Mouse (Mus musculus) adrenal gland, adult 8-10 months (tissue): Measurements from ENCODE around the gene BC004004. TPM values are rescaled to one million over a fixed set of nuclear protein-coding genes. Genes with fewer than 3 reads are reported as not detected.
"Not testable (repeated sequence)": the region's sequence is repeated elsewhere in the genome, so short reads cannot be mapped to it uniquely, and the experiment has no call there.

Source experiments
- DNase-seq: peaks from one replicate; pipeline ENCODE4 v3.0.0; 2022
- total RNA-seq, 4 experiments: library from RNA; stranded (reverse); gene quantifications; 2 replicates each; pipeline ENCODE4 v1.2.4; 2022

The BC004004 gene
- total RNA-seq, 4 experiments from 2014 or later = 96.9 to 138 (median 122) TPM

DNA sequence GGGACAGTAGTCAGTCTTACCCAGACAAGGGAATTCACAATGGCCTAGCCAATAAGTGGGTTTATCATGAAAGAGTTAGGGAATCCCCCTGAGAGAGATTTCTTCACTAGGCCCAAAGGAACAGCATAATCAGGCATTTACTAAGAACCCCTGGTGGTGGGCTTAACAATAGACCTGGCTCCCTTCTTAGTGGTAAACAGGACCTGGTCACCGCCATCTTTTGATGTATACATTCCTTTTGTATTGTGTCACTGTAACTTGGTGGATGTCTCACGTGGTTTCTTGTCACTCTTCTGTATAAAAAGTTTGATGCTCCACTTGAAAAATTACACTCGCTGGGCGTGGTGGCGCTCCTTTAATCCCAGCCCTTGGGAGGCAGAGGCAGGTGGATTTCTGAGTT is 82.5 kb downstream of the BC004004 start:
- DNase-seq = not testable (repeated sequence)

DNA sequence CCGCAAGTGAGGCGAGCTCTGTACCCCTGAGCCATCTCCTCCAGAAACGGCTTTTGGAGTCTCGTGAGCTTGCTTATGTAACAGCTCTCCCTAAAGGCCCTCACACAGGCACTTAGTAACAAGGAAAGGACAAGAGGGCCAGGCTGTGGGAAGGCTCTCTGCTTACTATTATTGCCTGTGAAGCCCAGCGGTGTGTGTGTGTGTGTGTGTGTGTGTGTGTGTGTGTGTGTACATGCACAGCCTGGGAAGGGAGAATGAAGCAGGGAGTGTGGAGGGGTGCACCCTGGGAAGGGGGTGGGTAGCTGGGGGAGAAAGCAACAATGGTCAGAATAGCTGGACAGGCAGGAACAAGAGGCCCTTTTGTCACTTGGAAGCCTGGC is 86.9 kb downstream of the BC004004 start:
- DNase-seq = no peak

DNA sequence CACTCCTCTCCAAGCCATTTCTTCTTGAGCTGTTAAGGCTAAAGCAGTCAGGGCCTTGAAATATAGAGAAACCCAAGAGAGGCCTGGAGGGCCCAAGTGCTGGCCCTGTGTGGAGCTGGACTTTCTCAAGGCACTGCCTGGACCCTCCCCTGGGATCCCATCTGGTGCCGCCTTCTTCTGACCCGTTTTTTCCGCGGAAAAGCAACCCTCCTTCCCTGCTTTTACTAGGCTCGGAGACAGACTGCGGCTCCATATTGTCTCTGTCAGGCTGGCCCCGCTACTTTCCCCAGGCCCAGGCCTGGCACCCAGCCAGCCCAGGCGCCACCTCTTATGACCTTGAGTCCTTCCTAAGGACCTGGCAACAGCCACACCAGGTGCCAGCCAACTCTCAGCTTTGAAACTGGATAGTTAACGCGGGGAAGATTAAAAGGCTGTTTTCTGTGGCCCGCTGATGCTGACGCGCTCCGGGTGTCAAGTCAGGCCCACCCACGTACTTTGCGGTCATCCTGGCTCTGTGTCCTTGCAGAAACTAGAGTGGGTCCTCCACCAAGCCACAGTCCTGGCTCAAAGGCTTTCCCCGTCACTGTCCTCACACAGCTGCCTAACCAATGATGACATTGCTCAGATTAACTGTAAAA is 87.4 kb downstream of the BC004004 start:
- peak; percentile 60 for DNase-seq

DNA sequence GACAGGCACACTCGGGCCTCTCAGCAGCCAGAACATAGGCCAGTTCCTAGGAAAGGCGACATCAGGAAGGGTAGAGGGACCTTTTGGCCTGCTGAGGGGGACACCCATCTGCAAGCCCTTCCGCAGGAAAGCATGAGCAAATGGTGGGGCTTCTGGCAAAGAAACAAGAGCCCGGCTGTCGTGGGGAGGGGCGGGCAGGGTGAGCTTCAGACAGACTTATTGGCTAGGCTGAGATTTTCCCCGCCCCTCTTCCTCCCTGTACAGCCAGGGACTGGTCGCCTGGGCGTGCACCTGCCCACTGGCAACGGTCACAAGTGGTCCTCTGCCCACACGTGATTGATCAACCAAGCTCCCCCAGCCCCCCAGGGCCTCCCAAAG is 87.9 kb downstream of the BC004004 start:
- peak; percentile 82 for DNase-seq

DNA sequence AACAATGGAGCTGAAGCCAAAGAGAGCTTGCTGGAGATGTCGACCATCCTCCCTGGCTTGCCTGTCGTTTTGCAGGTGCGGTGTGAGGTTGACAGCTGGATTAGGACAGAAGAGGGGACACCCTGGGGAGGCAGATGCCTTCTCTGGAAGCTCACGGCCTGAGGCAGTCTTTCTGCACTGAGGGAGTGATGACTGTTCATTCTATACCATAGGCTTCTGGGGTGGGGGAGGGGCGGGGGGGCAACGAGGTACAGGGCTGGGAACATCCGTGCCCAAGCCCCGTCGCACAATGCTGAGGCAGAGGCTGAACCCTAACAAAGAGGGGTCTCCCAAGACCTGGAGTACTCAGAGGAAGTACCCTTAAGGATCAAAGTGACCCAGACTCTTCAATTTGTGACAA is 88.3 kb downstream of the BC004004 start:
- no peak for DNase-seq

DNA sequence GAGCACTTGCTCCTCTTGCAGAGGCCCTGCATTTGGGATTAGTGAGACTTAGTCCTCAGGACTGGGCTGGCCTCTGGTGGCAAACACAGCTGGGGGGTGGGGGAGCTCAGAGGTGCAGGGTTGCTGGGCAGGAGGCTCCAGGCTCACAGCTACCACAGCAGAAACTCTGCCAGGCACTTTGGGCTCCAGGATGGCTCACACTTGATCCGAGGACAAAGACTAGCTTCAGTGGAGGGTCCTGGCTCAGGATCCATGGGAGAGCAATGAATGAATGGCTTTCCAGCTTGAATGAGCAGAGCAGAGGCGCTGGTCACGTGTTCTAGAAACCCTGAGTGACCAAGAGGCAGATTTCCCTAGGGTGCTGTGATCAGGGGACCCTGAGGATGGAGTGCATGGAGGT is 90.3 kb downstream of the BC004004 start:
- no peak for DNase-seq

DNA sequence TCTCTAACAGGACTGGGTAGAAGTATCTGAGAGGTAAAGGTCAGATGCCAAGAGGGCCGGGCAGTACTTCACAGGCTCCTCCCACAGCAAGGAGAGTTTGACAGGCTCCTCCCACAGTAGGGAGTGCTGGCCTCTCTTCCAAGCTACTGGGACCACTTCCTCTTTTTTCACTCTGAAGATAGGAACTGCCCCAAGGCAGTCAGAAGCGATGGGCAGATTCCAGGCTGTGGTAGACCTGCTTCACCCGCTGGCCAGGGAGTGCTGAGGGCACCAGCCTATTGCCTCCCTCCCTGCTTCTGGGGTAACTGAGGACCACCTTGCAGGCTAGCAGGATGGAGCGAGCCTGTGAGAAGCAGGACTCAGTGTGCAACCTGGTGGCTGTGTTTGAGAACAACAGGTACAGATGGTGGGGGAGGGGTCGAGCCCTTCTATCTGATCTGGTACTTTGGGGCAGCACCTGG is 92.2 kb downstream of the BC004004 start, which contains the start of gene Fgd2:
TSS of gene Fgd2 (plus strand) at position 154 of the 461 bp plus-strand sequence.
- DNase-seq = no peak

DNA sequence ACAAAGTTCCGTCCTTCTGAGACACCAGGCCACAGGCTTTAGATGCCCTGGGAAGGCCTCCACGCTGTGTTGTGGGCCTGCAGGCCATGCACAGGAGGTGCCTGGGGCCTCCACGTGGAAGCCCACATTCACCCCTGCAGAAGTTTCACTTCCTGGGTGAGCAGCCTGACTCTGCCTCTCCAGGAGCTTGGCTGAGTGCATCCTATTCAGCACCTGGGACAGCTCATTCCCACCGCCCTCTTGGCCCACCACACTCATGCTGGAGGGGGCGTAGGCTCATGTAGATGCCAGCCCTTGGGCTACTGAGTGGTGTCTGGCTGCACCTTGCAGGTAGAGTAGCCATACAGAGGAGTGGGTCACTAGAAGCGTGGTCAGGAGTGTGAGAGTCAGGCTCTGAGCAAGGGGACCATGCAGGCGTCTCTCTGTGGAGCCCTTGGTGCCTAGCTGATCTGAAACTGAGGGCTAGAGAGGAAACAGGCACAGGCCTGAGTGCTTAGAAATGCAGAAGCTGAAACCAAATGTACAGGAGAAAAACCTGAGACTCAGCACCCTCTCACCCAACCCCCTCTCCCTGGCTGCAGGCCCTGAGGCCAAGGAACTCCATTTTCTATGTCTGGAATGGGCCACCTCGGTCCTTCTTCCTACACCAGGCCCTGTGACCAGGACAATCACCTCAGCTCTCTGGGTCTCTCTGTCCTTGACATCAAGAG is 93.5 kb downstream of the BC004004 start:
- no peak for DNase-seq

DNA sequence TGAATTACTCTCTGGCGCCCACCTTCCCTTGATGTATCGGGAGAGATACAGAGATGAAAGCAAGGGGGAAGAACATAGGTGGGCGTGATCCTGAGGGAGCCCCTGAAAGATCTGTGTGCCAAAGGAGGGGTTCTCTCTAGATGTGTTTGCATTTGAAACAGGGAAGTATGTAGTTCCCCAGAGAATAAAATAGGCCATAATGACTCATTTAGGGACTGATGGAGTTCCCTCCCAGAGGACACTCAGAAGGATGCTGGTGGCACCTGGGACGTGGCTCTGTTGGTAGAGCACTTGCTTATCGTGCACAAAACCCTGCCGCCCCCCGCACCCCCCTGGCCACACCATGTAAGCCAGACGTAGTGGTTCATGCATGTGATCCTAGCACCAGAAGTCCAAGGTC is 94.5 kb downstream of the BC004004 start:
- no peak for DNase-seq

Other genes starting within 250 kb of the BC004004 start
- 100 to 1,000 TPM in 3 of 4 experiments, 10 to 100 TPM in 1; 89.9 to 176 (median 144) TPM for gene Srsf3, start 236.2 kb upstream of the BC004004 start, total RNA-seq
- gene Cdkn1a, start 177.8 kb upstream of the BC004004 start, total RNA-seq = 10 to 100 TPM; 17.3 to 29.4 (median 24.6) TPM
- under 1 TPM; 0.15 to 0.87 (median 0.39) TPM for gene Rab44, start 154.6 kb upstream of the BC004004 start, total RNA-seq
- gene Cpne5, start 30.6 kb upstream of the BC004004 start, total RNA-seq = under 1 TPM; 0.22 to 0.52 (median 0.37) TPM
- gene Ppil1, start 4.6 kb upstream of the BC004004 start, total RNA-seq = 10 to 100 TPM; 24.3 to 27.2 (median 25.8) TPM
- gene Pi16, start 48.9 kb downstream of the BC004004 start, total RNA-seq = 10 to 100 TPM in 3 of 4 experiments, 1 to 10 TPM in 1; 9.0 to 16.7 (median 14.0) TPM
- 100 to 1,000 TPM; 236 to 274 (median 253) TPM for gene Mtch1, start 79.1 kb downstream of the BC004004 start, total RNA-seq
- gene Fgd2, start 92.1 kb downstream of the BC004004 start, total RNA-seq = 10 to 100 TPM in 1 of 4 experiments, 1 to 10 TPM in 3; 2.1 to 11.1 (median 6.9) TPM
- gene Pim1, start 222.0 kb downstream of the BC004004 start, total RNA-seq = 100 to 1,000 TPM in 1 of 4 experiments, 10 to 100 TPM in 3; 55.1 to 168 (median 83.0) TPM